Mouse (Mus musculus) thymus, adult 2 months (tissue): ENCODE data around the gene Phykpl.

Experiments used
- CTCF ChIP-seq: fragments of 200-500 bp; IDR thresholded peaks from 2 replicates; pipeline ENCODE4 v1.5.1; 2012; ENCODE audit warnings: mild to moderate bottlenecking, control low read depth, low read length, moderate library complexity, borderline replicate concordance; ENCODE audit not compliant: control insufficient read depth, poor library complexity, insufficient read depth; ENCODE audit errors: extremely low read depth
- POLR2A ChIP-seq: fragments of 200-500 bp; IDR thresholded peaks from 2 replicates; pipeline ENCODE4 v1.6.1; 2012; ENCODE audit warnings: mild to moderate bottlenecking, low read length, control low read depth, moderate library complexity; ENCODE audit not compliant: control insufficient read depth, poor library complexity, insufficient read depth; ENCODE audit errors: extremely low read depth

- TF ChIP-seq POLR2A (no peak), CTCF (no peak)
Measured at GRCm38 (mm10) chr11:51635127-51635524, 50.6 kb downstream of the Phykpl start.
